Mouse (Mus musculus) heart, embryonic 16.5 days (tissue): ENCODE results near the gene Lhfp. TPM values are rescaled to one million over a fixed set of nuclear protein-coding genes. Genes with fewer than 3 reads are reported as not detected.
A peak's percentile ranks its signal among the peaks of the same experiment; 100 is the strongest.
"Not testable (repeated sequence)": the region's sequence is repeated elsewhere in the genome, so short reads cannot be mapped to it uniquely, and the experiment has no call there.

Source experiments
- ATAC-seq: fragments of 200-750 bp; cut with Nextera tagmentation; replicated peaks from 2 replicates; pipeline ENCODE4 v1.8.0; 2017; ENCODE audit warnings: moderate number of reproducible peaks; ENCODE audit not compliant: insufficient read depth, low FRiP score; ENCODE audit errors: extremely low read depth
- H3K27ac ChIP-seq: fragments of 300-500 bp; sonication (generic); 2 replicates; pipeline ENCODE4 v1.5.1; 2014; ENCODE audit warnings: mild to moderate bottlenecking, low read length, control low read depth, moderate library complexity
- H3K27me3 ChIP-seq: fragments of 300-500 bp; sonication (generic); 2 replicates; pipeline ENCODE4 v1.6.1; 2014; ENCODE audit warnings: low read length, mixed read lengths; ENCODE audit not compliant: control insufficient read depth, insufficient read depth
- H3K36me3 ChIP-seq: fragments of 300-500 bp; sonication (generic); 2 replicates; pipeline ENCODE4 v1.6.1; 2014; ENCODE audit not compliant: control insufficient read depth, insufficient read depth
- H3K4me1 ChIP-seq: fragments of 300-500 bp; sonication (generic); 2 replicates; pipeline ENCODE4 v1.6.1; 2014; ENCODE audit warnings: low read length, mixed read lengths; ENCODE audit not compliant: control insufficient read depth, insufficient read depth
- H3K4me2 ChIP-seq: fragments of 300-500 bp; sonication (generic); 2 replicates; pipeline ENCODE4 v1.6.1; 2014; ENCODE audit warnings: low read depth, mild to moderate bottlenecking, control low read depth, low read length
- H3K4me3 ChIP-seq: fragments of 300-500 bp; sonication (generic); 2 replicates; pipeline ENCODE4 v1.5.1; 2014; ENCODE audit warnings: mild to moderate bottlenecking, control low read depth, low read length
- H3K9ac ChIP-seq: fragments of 300-500 bp; sonication (generic); 2 replicates; pipeline ENCODE4 v1.6.1; 2014; ENCODE audit warnings: low read length, control low read depth
- H3K9me3 ChIP-seq: fragments of 300-500 bp; sonication (generic); replicated peaks from 2 replicates; pipeline ENCODE4 v1.6.1; 2016; ENCODE audit warnings: low read length; ENCODE audit not compliant: control insufficient read depth
- WGBS: fragments of 180-500 bp; shearing (Covaris S2); extraction: QIAGEN DNeasy Blood & Tissue Kit; methylation state at CpG from one replicate; pipeline ENCODE4 v1.1.7; 2014; 5-methylcytosine and 5-hydroxymethylcytosine counted together
- polyA plus RNA-seq: library from polyadenylated mRNA; unstranded; fragments of >200 nt; fragmentation: Nextera tagmentation; extraction: Ambion mirVana; gene quantifications from 2 replicates; pipeline ENCODE4 v1.2.1, GENCODE M21; 2015

Gene Lhfp
- polyA plus RNA-seq, 1 experiment from 2014 or later: 104 TPM

GRCm38 (mm10) chr3:53100210-53100609 is 58.9 kb downstream of the Lhfp start:
- Histone ChIP-seq H3K36me3 (no peaks in the 10 kb centered on the region), H3K9me3 (no peaks in the 10 kb centered on the region), H3K4me2 (no peak overlapping the region), H3K4me3 (no peak overlapping the region), H3K9ac (no peak overlapping the region), H3K27me3 (no peaks in the 10 kb centered on the region), H3K27ac (no peak overlapping the region), H3K4me1 (peaks cover 42% of the 10 kb centered on the region)
- no peak for ATAC-seq
- WGBS: 88% methylated on average over 3 of the region's 3 CpGs

GRCm38 (mm10) chr3:53100803-53101202 is 59.5 kb downstream of the Lhfp start:
- Histone ChIP-seq H3K4me1 (peaks cover 48% of the 10 kb centered on the region), H3K9me3 (no peaks in the 10 kb centered on the region), H3K36me3 (no peaks in the 10 kb centered on the region), H3K4me2 (no peak overlapping the region), H3K27ac (no peak overlapping the region), H3K4me3 (no peak overlapping the region), H3K9ac (no peak overlapping the region), H3K27me3 (no peaks in the 10 kb centered on the region)
- ATAC-seq: no peak
- WGBS: 73% methylated on average over 6 of the region's 6 CpGs

- ATAC-seq: no peak
- Histone ChIP-seq H3K4me2 (no peak overlapping the region), H3K27ac (peak overlapping the region; percentile 32; the same call in 1 of the 2 replicates), H3K4me1 (peaks cover 49% of the 10 kb centered on the region), H3K27me3 (no peaks in the 10 kb centered on the region), H3K9ac (no peak overlapping the region), H3K4me3 (no peak overlapping the region), H3K36me3 (no peaks in the 10 kb centered on the region), H3K9me3 (no peaks in the 10 kb centered on the region)
- 56% methylated on average over 6 of the region's 6 CpGs for WGBS
These were observed 60.4 kb downstream of the Lhfp start for GRCm38 (mm10) chr3:53101711-53102110.

GRCm38 (mm10) chr3:53102131-53102756 is 60.9 kb downstream of the Lhfp start:
- no peak for ATAC-seq
- H3K36me3 ChIP-seq: no peaks in the 10 kb centered on the region
- WGBS: 28% methylated on average over 5 of the region's 5 CpGs
- peaks cover 47% of the 10 kb centered on the region for H3K4me1 ChIP-seq
- no peak overlapping the region for H3K9ac ChIP-seq
- no peak overlapping the region for H3K4me3 ChIP-seq
- H3K27ac ChIP-seq: no peak overlapping the region
- no peaks in the 10 kb centered on the region for H3K27me3 ChIP-seq
- no peaks in the 10 kb centered on the region for H3K9me3 ChIP-seq
- H3K4me2 ChIP-seq: no peak overlapping the region

- no peaks in the 10 kb centered on the region for H3K36me3 ChIP-seq
- 35% methylated on average over 12 of the region's 12 CpGs for WGBS
- H3K4me1 ChIP-seq: peaks cover 45% of the 10 kb centered on the region
- H3K4me3 ChIP-seq: no peak overlapping the region
- no peak overlapping the region for H3K27ac ChIP-seq
- H3K9ac ChIP-seq: no peak overlapping the region
- no peak for ATAC-seq
- no peaks in the 10 kb centered on the region for H3K9me3 ChIP-seq
- no peaks in the 10 kb centered on the region for H3K27me3 ChIP-seq
- no peak overlapping the region for H3K4me2 ChIP-seq
These were observed 61.4 kb downstream of the Lhfp start for GRCm38 (mm10) chr3:53102757-53103153.

- Histone ChIP-seq H3K27ac (no peak overlapping the region), H3K4me2 (no peak overlapping the region), H3K36me3 (0 out of 2 replicates have a peak, but pooled peaks cover 2% of the 10 kb centered on the region), H3K4me3 (no peak overlapping the region), H3K4me1 (peaks cover 32% of the 10 kb centered on the region), H3K27me3 (no peaks in the 10 kb centered on the region), H3K9ac (no peak overlapping the region), H3K9me3 (peaks cover 3% of the 10 kb centered on the region)
- 54% methylated on average over 11 of the region's 11 CpGs for WGBS
- ATAC-seq: no peak
These were observed 67.5 kb downstream of the Lhfp start for GRCm38 (mm10) chr3:53108594-53109373.

GRCm38 (mm10) chr3:53109879-53110278 is 68.6 kb downstream of the Lhfp start:
- WGBS: 18% methylated on average over 3 of the region's 3 CpGs
- H3K4me3 ChIP-seq: no peak overlapping the region
- H3K4me1 ChIP-seq: peaks cover 30% of the 10 kb centered on the region
- H3K9me3 ChIP-seq: peaks cover 3% of the 10 kb centered on the region
- H3K27me3 ChIP-seq: no peaks in the 10 kb centered on the region
- no peak overlapping the region for H3K4me2 ChIP-seq
- H3K27ac ChIP-seq: no peak overlapping the region
- peak; percentile 32; the same call in 1 of the 2 replicates for ATAC-seq
- H3K36me3 ChIP-seq: 0 out of 2 replicates have a peak, but pooled peaks cover 2% of the 10 kb centered on the region
- no peak overlapping the region for H3K9ac ChIP-seq

- no peak overlapping the region for H3K9ac ChIP-seq
- ATAC-seq: no peak
- peaks cover 3% of the 10 kb centered on the region for H3K9me3 ChIP-seq
- H3K4me1 ChIP-seq: peaks cover 16% of the 10 kb centered on the region
- H3K36me3 ChIP-seq: 0 out of 2 replicates have a peak, but pooled peaks cover 2% of the 10 kb centered on the region
- H3K27me3 ChIP-seq: no peaks in the 10 kb centered on the region
- 92% methylated on average over 7 of the region's 7 CpGs for WGBS
- no peak overlapping the region for H3K4me2 ChIP-seq
- no peak overlapping the region for H3K27ac ChIP-seq
- H3K4me3 ChIP-seq: no peak overlapping the region
These were observed 70.7 kb downstream of the Lhfp start for GRCm38 (mm10) chr3:53112048-53112447.

GRCm38 (mm10) chr3:53118755-53119154 is 77.4 kb downstream of the Lhfp start:
- H3K4me3 ChIP-seq, ATAC-seq, H3K27me3 ChIP-seq, H3K27ac ChIP-seq, H3K36me3 ChIP-seq, H3K9ac ChIP-seq, H3K4me2 ChIP-seq, H3K9me3 ChIP-seq, H3K4me1 ChIP-seq: not testable (repeated sequence)
- 49% methylated on average over 3 of the region's 9 CpGs for WGBS
